Mouse (Mus musculus): ENCODE data around the gene Vmn1r124. TPM values are rescaled to one million over a fixed set of nuclear protein-coding genes. Genes with fewer than 3 reads are reported as not detected.
"Not testable (repeated sequence)": the region's sequence is repeated elsewhere in the genome, so short reads cannot be mapped to it uniquely, and the experiment has no call there.

Vmn1r124 gene
- not detected in 3 replicates for total RNA-seq (2017)

DNA sequence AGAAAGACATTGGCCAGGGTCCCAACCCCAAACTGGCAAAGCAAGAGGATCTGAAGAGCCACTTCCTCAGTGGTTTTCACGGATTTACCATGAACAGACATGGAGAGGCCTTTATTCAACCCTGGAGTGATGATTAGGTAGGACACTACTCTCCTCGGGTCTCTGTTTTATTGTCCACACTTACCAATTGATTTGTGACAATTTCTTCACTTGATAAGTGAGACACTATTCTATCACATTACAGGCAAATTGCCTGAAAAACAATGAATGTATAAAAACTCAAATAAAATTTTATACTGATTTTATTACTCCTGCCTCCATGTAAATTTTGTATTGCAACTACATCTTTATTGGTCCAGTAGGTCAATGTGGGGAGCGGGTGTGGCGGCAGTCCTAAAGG, at the start of gene Vmn1r124:
Gene Vmn1r124, minus strand, starts transcription at position 101 of the 400 bp plus-strand sequence.
- ATAC-seq (replicated peaks; ENCODE audit: insufficient number of reproducible peaks, low FRiP score, low TSS enrichment, poor library complexity, severe bottlenecking) = not testable (repeated sequence)

DNA sequence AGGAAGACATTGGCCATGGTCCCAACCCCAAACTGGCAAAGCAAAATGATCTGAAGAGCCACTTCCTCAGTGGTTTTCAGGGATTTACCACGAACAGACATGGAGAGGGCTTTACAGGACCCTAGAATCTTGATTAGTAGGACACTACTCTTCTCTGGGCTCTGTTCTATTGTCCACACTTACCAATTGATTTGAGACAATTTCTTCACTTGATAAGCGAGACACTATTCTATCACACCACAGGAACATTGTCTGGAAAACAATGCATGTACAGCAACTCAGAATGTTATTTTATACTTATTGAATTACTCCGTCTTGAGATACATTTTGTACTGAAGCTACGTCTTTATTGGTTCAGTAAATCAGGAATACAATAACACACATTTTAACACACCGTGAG, 41.0 kb upstream of the Vmn1r124 start, which contains the start of gene Vmn1r126:
Gene Vmn1r126, minus strand, starts transcription at position 101 of the 400 bp plus-strand sequence.
- not testable (repeated sequence) for ATAC-seq (replicated peaks; ENCODE audit: insufficient number of reproducible peaks, low FRiP score, low TSS enrichment, poor library complexity, severe bottlenecking)

DNA sequence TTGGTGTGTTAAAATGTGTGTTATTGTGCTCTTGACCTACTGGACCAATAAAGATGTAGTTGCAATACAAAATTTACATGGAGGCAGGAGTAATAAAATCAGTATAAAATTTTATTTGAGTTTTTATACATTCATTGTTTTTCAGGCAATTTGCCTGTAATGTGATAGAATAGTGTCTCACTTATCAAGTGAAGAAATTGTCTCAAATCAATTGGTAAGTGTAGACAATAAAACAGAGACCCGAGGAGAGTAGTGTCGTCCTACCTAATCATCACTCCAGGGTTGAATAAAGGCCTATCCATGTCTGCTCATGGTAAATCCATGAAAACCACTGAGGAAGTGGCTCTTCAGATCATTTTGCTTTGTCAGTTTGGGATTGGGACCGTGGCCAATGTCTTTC, 11.5 kb upstream of the Vmn1r124 start, which contains the start of gene Vmn1r125:
Gene Vmn1r125, plus strand, starts transcription at position 301 of the 400 bp plus-strand sequence.
- not testable (repeated sequence) for ATAC-seq (replicated peaks; ENCODE audit: insufficient number of reproducible peaks, low FRiP score, low TSS enrichment, poor library complexity, severe bottlenecking)

Other genes starting within 250 kb of the Vmn1r124 start
- not detected in 3 replicates for gene Vmn1r119, start 248.2 kb downstream of the Vmn1r124 start, total RNA-seq (2017)
- not detected in 3 replicates for gene Vmn1r120, start 206.8 kb downstream of the Vmn1r124 start, total RNA-seq (2017)
- gene Vmn1r121, start 162.1 kb downstream of the Vmn1r124 start, total RNA-seq (2017) = not detected in 3 replicates
- gene Vmn1r122, start 126.5 kb downstream of the Vmn1r124 start, total RNA-seq (2017) = not detected in 3 replicates
- not detected in 3 replicates for gene Vmn1r123, start 98.4 kb downstream of the Vmn1r124 start, total RNA-seq (2017)
- gene Gm5157, start 70.2 kb downstream of the Vmn1r124 start, total RNA-seq (2017) = not detected in 3 replicates
- not detected in 3 replicates for gene Vmn1r125, start 11.6 kb upstream of the Vmn1r124 start, total RNA-seq (2017)
- gene Vmn1r126, start 40.9 kb upstream of the Vmn1r124 start, total RNA-seq (2017) = not detected in 3 replicates
- not detected in 3 replicates for gene Vmn1r127, start 59.2 kb upstream of the Vmn1r124 start, total RNA-seq (2017)
- gene Vmn1r128, start 88.8 kb upstream of the Vmn1r124 start, total RNA-seq (2017) = not detected in 3 replicates
- gene Vmn1r129, start 100.7 kb upstream of the Vmn1r124 start, total RNA-seq (2017) = not detected in 3 replicates
- not detected in 3 replicates for gene Gm6882, start 172.1 kb upstream of the Vmn1r124 start, total RNA-seq (2017)